Comparison of ENCODE assay signal across 11 mouse cellular contexts in the genomic region with DNA sequence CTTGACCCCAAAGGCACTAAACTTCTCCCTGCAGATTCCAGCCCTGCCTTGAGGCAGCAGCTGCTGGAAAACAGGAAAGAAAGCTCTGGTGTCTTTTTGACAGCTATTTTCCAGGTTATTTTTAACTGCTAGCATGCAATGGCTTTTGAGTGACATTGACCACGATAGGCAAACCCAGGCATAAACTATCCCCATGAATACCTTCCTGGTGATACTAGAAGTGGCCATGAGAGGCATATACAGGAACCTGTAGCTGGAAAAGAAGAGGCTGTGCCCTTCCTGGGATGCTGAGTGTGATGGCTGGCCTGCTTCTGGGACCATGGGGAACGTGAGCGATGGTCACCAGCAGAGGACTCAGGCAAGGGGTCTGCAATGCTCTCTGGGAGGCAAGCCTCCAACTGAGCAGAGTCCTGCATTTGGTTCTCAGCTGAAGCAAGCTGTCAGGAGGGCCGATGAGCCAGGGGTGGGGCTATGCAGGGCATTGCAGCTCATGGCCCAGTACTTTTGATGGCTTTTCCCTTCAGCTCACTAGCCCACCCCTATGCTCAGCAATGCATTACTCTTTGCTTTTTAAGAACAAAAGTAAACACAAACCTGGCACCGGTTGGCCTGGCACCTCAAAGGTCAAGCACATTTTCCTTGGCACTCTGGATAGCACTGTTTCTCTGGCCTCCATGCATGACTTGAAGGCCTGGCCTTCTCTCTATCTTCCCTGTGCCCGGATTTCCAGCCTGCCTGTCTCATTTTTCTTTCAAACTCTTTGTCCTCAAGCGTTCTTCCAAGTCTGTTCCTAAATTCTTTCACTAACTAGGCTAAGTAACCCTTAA. TPM values are rescaled to one million over a fixed set of nuclear protein-coding genes. Genes with fewer than 3 reads are reported as not detected.
DNase-seq lines count a peak whose midpoint lies in the region; ATAC-seq lines count a peak whose summit lies in the region.
"Had no signal": no experiment of that assay in that cellular context is flagged by ENCODE, and none has a peak within 500 bp of the region (broad histone marks: within the 10 kb centered on the region; RNA-seq: fewer than 3 reads in every experiment).

No protein-coding gene starts in this region.

- intact Hi-C loops in left cerebral cortex, postnatal 36 days (cut with DNase I) = no loop called here

- H3K4me3 ChIP-seq in heart, embryonic 15.5 days = no peak overlapping the region
- no peak overlapping the region for H3K4me3 ChIP-seq in neural tube, embryonic 13.5 days
- H3K4me3 ChIP-seq in neural tube, embryonic 15.5 days (replicated peaks) = no peak overlapping the region
- H3K4me3 ChIP-seq: forebrain, embryonic 13.5 days had no signal

- peaks cover 8% of the 10 kb centered on the region for H3K4me1 ChIP-seq in heart, embryonic 15.5 days (replicated peaks)
- H3K4me1 ChIP-seq in neural tube, embryonic 13.5 days (replicated peaks) = peaks cover 34% of the 10 kb centered on the region
- peaks cover 15% of the 10 kb centered on the region for H3K4me1 ChIP-seq in neural tube, embryonic 15.5 days

- peaks cover 9% of the 10 kb centered on the region; the same call in 1 of the 2 replicates for H3K36me3 ChIP-seq in heart, embryonic 15.5 days
- peaks cover 42% of the 10 kb centered on the region for H3K36me3 ChIP-seq in neural tube, embryonic 13.5 days
- peaks cover 15% of the 10 kb centered on the region; the same call in 1 of the 2 replicates for H3K36me3 ChIP-seq in neural tube, embryonic 15.5 days

- no peaks in the 10 kb centered on the region for H3K27me3 ChIP-seq in heart, embryonic 15.5 days
- H3K27me3 ChIP-seq in neural tube, embryonic 13.5 days = no peaks in the 10 kb centered on the region
- H3K27me3 ChIP-seq in neural tube, embryonic 15.5 days (replicated peaks) = no peaks in the 10 kb centered on the region
- H3K27me3 ChIP-seq: CH12.LX; forebrain, embryonic 13.5 days had no signal

- H3K9ac ChIP-seq in heart, embryonic 15.5 days = no peak overlapping the region
- H3K9ac ChIP-seq in neural tube, embryonic 13.5 days = no peak overlapping the region
- H3K9ac ChIP-seq in neural tube, embryonic 15.5 days (replicated peaks) = no peak overlapping the region
- H3K9ac ChIP-seq: forebrain, embryonic 13.5 days had no signal

- no peak for ATAC-seq in heart, embryonic 15.5 days (replicated peaks; ENCODE audit: insufficient number of reproducible peaks, insufficient read depth, low FRiP score, low read depth)
- no peak for ATAC-seq in neural tube, embryonic 13.5 days (ENCODE audit: low read depth)
- no peak for ATAC-seq in neural tube, embryonic 15.5 days (ENCODE audit: low FRiP score)
- ATAC-seq: forebrain, embryonic 13.5 days had no signal

- H3K9me3 ChIP-seq in heart, embryonic 15.5 days (replicated peaks) = no peaks in the 10 kb centered on the region
- H3K9me3 ChIP-seq in neural tube, embryonic 13.5 days = no peaks in the 10 kb centered on the region
- no peaks in the 10 kb centered on the region for H3K9me3 ChIP-seq in neural tube, embryonic 15.5 days (replicated peaks)
- H3K9me3 ChIP-seq: forebrain, embryonic 13.5 days had no signal

- peak overlapping the region; percentile 77 for H3K27ac ChIP-seq in heart, embryonic 15.5 days
- 0 out of 2 replicates have a peak overlapping the region, but pooled peaks have one; percentile 20 for H3K27ac ChIP-seq in neural tube, embryonic 13.5 days (replicated peaks)
- H3K27ac ChIP-seq in neural tube, embryonic 15.5 days (replicated peaks) = no peak overlapping the region

- no peak overlapping the region for H3K4me2 ChIP-seq in heart, embryonic 15.5 days
- H3K4me2 ChIP-seq in neural tube, embryonic 13.5 days = no peak overlapping the region
- no peak overlapping the region for H3K4me2 ChIP-seq in neural tube, embryonic 15.5 days
- H3K4me2 ChIP-seq: forebrain, embryonic 13.5 days had no signal

- WGBS in heart, embryonic 15.5 days = 58% methylated on average over 7 of the region's 7 CpGs
- WGBS in neural tube, embryonic 13.5 days = 76% methylated on average over 7 of the region's 7 CpGs
- WGBS in neural tube, embryonic 15.5 days = 73% methylated on average over 7 of the region's 7 CpGs

- DNase-seq in heart, adult 9 months (ENCODE audit: low spot score in 2 of 2) = no peak
- peak; percentile 23 for DNase-seq in kidney, postnatal 14 days
- DNase-seq in lung, postnatal 25 days (ENCODE audit: low spot score) = peak; percentile 28
- DNase-seq in left cerebral cortex, postnatal 36 days (ENCODE audit: low spot score in 2 of 2) = no peak
- no peak for DNase-seq in cerebellum, postnatal 36 days
- DNase-seq: embryo, embryonic 11 days had no signal

RNA-seq across cellular contexts. Expression of gene Mab21l3, which starts 27.9 kb away (rescaled TPM):
- 0.14 and 0.39 TPM in 2 replicates for polyA plus RNA-seq in heart, embryonic 15.5 days (2015; fragmentation: Nextera tagmentation; extraction: Ambion mirVana)
- 0.11 and 0.14 TPM in 2 replicates for polyA plus RNA-seq in neural tube, embryonic 13.5 days (2015; fragmentation: Nextera tagmentation; extraction: Ambion mirVana)
- polyA plus RNA-seq in neural tube, embryonic 15.5 days (2015; fragmentation: Nextera tagmentation; extraction: Ambion mirVana) = 0.09 and 0.88 TPM in 2 replicates
- under 1 TPM; 0.32 to 0.36 TPM for total RNA-seq in left cerebral cortex, postnatal 36 days (2021)

RNA-seq across cellular contexts. Expression of gene Slc22a15, which starts 47.6 kb away (rescaled TPM):
- polyA plus RNA-seq in heart, embryonic 15.5 days (2015; fragmentation: Nextera tagmentation; extraction: Ambion mirVana) = 4.1 and 4.4 TPM in 2 replicates
- polyA plus RNA-seq in neural tube, embryonic 13.5 days (2015; fragmentation: Nextera tagmentation; extraction: Ambion mirVana) = 8.8 and 9.2 TPM in 2 replicates
- polyA plus RNA-seq in neural tube, embryonic 15.5 days (2015; fragmentation: Nextera tagmentation; extraction: Ambion mirVana) = 5.1 and 5.6 TPM in 2 replicates
- total RNA-seq in left cerebral cortex, postnatal 36 days (2021) = 1 to 10 TPM; 7.4 to 9.1 TPM

Comparison
In these comparisons a context has a peak if more than half of its experiments do, and no peak if none do; other contexts are left out.
1. DNase-seq: peak in kidney, postnatal 14 days (single experiment) and lung, postnatal 25 days (single experiment); none in heart, adult 9 months (0 of 2), left cerebral cortex, postnatal 36 days (0 of 2) and cerebellum, postnatal 36 days (0 of 2).